Comparison of ENCODE assay signal across 7 mouse cellular contexts in the genomic region with DNA sequence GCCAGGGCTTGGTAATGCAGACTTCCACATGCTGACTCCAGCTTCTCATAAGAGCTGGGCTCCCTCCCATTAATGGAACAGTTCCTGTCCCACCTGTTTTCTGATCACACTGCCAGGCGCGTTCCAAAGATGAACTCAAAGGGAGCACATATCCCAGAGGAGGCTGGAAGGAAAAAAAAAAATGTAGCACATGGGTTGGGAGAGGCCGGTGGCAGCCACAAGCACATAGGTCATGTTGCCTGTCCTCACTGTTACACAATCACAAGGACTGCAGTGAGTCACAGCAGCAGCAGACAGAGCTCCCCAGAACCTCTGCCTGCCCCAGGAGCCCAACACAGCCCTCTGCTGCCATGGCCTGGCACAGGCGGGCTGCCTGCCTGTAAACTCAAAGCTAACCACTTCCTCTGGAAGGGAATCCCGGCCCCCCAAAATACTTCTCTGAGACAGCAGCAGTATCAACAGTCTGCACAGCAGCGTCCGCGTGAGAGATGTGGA.
DNase-seq lines count a peak whose midpoint lies in the region; ATAC-seq and TF ChIP-seq lines count a peak whose summit lies in the region.

No protein-coding gene starts in this region.

- H3K36me3 ChIP-seq in heart, embryonic 12.5 days, result no peaks in the 10 kb centered on the region
- no peaks in the 10 kb centered on the region for H3K36me3 ChIP-seq in lung, embryonic 16.5 days (ENCODE audit: control insufficient read depth, insufficient read depth, low read length)
- H3K36me3 ChIP-seq in stomach, postnatal 0 days (ENCODE audit: control insufficient read depth, insufficient read depth, low read length), result no peaks in the 10 kb centered on the region

- ATAC-seq in heart, embryonic 12.5 days (ENCODE audit: insufficient number of reproducible peaks, low FRiP score), result no peak
- ATAC-seq in lung, embryonic 16.5 days (ENCODE audit: low read depth), result peak; percentile 66
- peak; percentile 98 for ATAC-seq in stomach, postnatal 0 days (ENCODE audit: low FRiP score, low TSS enrichment)

- peaks cover 6% of the 10 kb centered on the region; the same call in 1 of the 2 replicates for H3K9me3 ChIP-seq in heart, embryonic 12.5 days (replicated peaks)
- no peaks in the 10 kb centered on the region; the same call in 1 of the 2 replicates for H3K9me3 ChIP-seq in lung, embryonic 16.5 days (ENCODE audit: control insufficient read depth, low read length)
- H3K9me3 ChIP-seq in stomach, postnatal 0 days (ENCODE audit: control insufficient read depth, low read length), result no peaks in the 10 kb centered on the region

- no peak overlapping the region for H3K4me3 ChIP-seq in heart, embryonic 12.5 days
- H3K4me3 ChIP-seq in lung, embryonic 16.5 days (ENCODE audit: low read length), result no peak overlapping the region
- H3K4me3 ChIP-seq in stomach, postnatal 0 days (ENCODE audit: low read depth, low read length), result no peak overlapping the region
- H3K4me3 ChIP-seq in layer of hippocampus, adult 2 months, result no peak overlapping the region

- TF ChIP-seq EP300 in stomach, postnatal 0 days (optimal IDR thresholded peaks at IDR 0.05), result peak; percentile 89

- H3K4me1 ChIP-seq in heart, embryonic 12.5 days (replicated peaks), result peaks cover 22% of the 10 kb centered on the region
- H3K4me1 ChIP-seq in lung, embryonic 16.5 days (replicated peaks; ENCODE audit: control insufficient read depth, insufficient read depth, low read length), result no peaks in the 10 kb centered on the region
- no peaks in the 10 kb centered on the region for H3K4me1 ChIP-seq in stomach, postnatal 0 days (replicated peaks; ENCODE audit: control insufficient read depth, insufficient read depth)

- no peaks in the 10 kb centered on the region for H3K27me3 ChIP-seq in heart, embryonic 12.5 days (replicated peaks)
- H3K27me3 ChIP-seq in lung, embryonic 16.5 days (ENCODE audit: control insufficient read depth, insufficient read depth, low read depth, low read length), result no peaks in the 10 kb centered on the region
- no peaks in the 10 kb centered on the region for H3K27me3 ChIP-seq in stomach, postnatal 0 days (ENCODE audit: control insufficient read depth, insufficient read depth, low read length)

- no peak overlapping the region for H3K4me2 ChIP-seq in heart, embryonic 12.5 days
- no peak overlapping the region for H3K4me2 ChIP-seq in lung, embryonic 16.5 days (ENCODE audit: low read depth, low read length)
- no peak overlapping the region for H3K4me2 ChIP-seq in stomach, postnatal 0 days (replicated peaks; ENCODE audit: low read depth)

- peak; percentile 66 for TF ChIP-seq CTCF in stomach, postnatal 0 days (IDR thresholded peaks at IDR 0.05; ENCODE audit: low read depth)
- no peak for TF ChIP-seq CTCF in layer of hippocampus, adult 2 months (conservative IDR thresholded peaks at IDR 0.05)

- 62% methylated on average over 8 of the region's 8 CpGs for WGBS in heart, embryonic 12.5 days
- 61% methylated on average over 8 of the region's 8 CpGs for WGBS in lung, embryonic 16.5 days
- WGBS in stomach, postnatal 0 days, result 55% methylated on average over 8 of the region's 8 CpGs

- H3K27ac ChIP-seq in heart, embryonic 12.5 days (ENCODE audit: poor library complexity, severe bottlenecking), result 0 out of 2 replicates have a peak overlapping the region, but pooled peaks have one; percentile 12
- no peak overlapping the region for H3K27ac ChIP-seq in lung, embryonic 16.5 days (ENCODE audit: low read length)
- peak overlapping the region; percentile 79 for H3K27ac ChIP-seq in stomach, postnatal 0 days (replicated peaks)
- no peak overlapping the region for H3K27ac ChIP-seq in layer of hippocampus, adult 2 months

- peak; percentile 63 for DNase-seq in Muller cell, postnatal 12 days (ENCODE audit: inconsistent ontology term)
- peak; percentile 88 for DNase-seq in adrenal gland, postnatal 36 days
- DNase-seq in stomach, postnatal 0 days (ENCODE audit: low spot score), result peak; percentile 66
- DNase-seq in layer of hippocampus, adult 2 months (ENCODE audit: low spot score in 2 of 2), result no peak
- DNase-seq in cerebellum, postnatal 36 days, result no peak

- H3K9ac ChIP-seq in heart, embryonic 12.5 days, result no peak overlapping the region
- no peak overlapping the region for H3K9ac ChIP-seq in lung, embryonic 16.5 days (ENCODE audit: low read length)
- H3K9ac ChIP-seq in stomach, postnatal 0 days (ENCODE audit: low read length), result no peak overlapping the region; the same call in 1 of the 2 replicates

Comparison
In these comparisons a context has a peak if more than half of its experiments do, and no peak if none do; other contexts are left out.
1. DNase-seq: peak in Muller cell, postnatal 12 days (single experiment), adrenal gland, postnatal 36 days (2 of 2) and stomach, postnatal 0 days (single experiment); none in layer of hippocampus, adult 2 months (0 of 2) and cerebellum, postnatal 36 days (0 of 2).
2. H3K27ac ChIP-seq: peak in heart, embryonic 12.5 days (single experiment) and stomach, postnatal 0 days (single experiment); none in lung, embryonic 16.5 days (single experiment) and layer of hippocampus, adult 2 months (single experiment).